Mouse (Mus musculus): Measurements from ENCODE around the gene Gm49711. TPM values are rescaled to one million over a fixed set of nuclear protein-coding genes. Genes with fewer than 3 reads are reported as not detected.

Gene Gm49711
- polyA plus RNA-seq, 1 experiment: not detected

GRCm38 (mm10) chr16:92127666-92128065 is 69.5 kb downstream of the Gm49711 start:
- Histone ChIP-seq H3K27ac (replicated peaks; ENCODE audit: low read depth, low read length) (no peak overlapping the region), H3K4me1 (ENCODE audit: control insufficient read depth, insufficient read depth, insufficient read length, low read length) (no peaks in the 10 kb centered on the region), H3K4me3 (ENCODE audit: insufficient read depth, low read depth, low read length) (no peak overlapping the region)

GRCm38 (mm10) chr16:92129843-92130242 is 71.7 kb downstream of the Gm49711 start:
- no peaks in the 10 kb centered on the region for H3K4me1 ChIP-seq (ENCODE audit: control insufficient read depth, insufficient read depth, insufficient read length, low read length)
- no peak overlapping the region for H3K27ac ChIP-seq (replicated peaks; ENCODE audit: low read depth, low read length)
- no peak overlapping the region for H3K4me3 ChIP-seq (ENCODE audit: insufficient read depth, low read depth, low read length)

GRCm38 (mm10) chr16:92132511-92132910 is 74.4 kb downstream of the Gm49711 start:
- H3K4me1 ChIP-seq (ENCODE audit: control insufficient read depth, insufficient read depth, insufficient read length, low read length): no peaks in the 10 kb centered on the region

GRCm38 (mm10) chr16:92134148-92134764 is 76.1 kb downstream of the Gm49711 start:
- 0 out of 2 replicates have a peak, but pooled peaks cover under 1% of the 10 kb centered on the region for H3K4me1 ChIP-seq (ENCODE audit: control insufficient read depth, insufficient read depth, insufficient read length, low read length)
- H3K4me3 ChIP-seq (ENCODE audit: insufficient read depth, low read depth, low read length): no peak overlapping the region
- H3K27ac ChIP-seq (replicated peaks; ENCODE audit: low read depth, low read length): no peak overlapping the region

More at GRCm38 (mm10) chr16:92132511-92132910, 74.4 kb downstream of the Gm49711 start:
- no peak overlapping the region for H3K4me3 ChIP-seq (ENCODE audit: insufficient read depth, low read depth, low read length)
- H3K27ac ChIP-seq (replicated peaks; ENCODE audit: low read depth, low read length): no peak overlapping the region

- no peak overlapping the region for H3K27ac ChIP-seq (replicated peaks; ENCODE audit: low read depth, low read length)
- H3K4me1 ChIP-seq (ENCODE audit: control insufficient read depth, insufficient read depth, insufficient read length, low read length): peaks cover 5% of the 10 kb centered on the region
- H3K4me3 ChIP-seq (ENCODE audit: insufficient read depth, low read depth, low read length): no peak overlapping the region
Observed at GRCm38 (mm10) chr16:92136275-92136674, 78.2 kb downstream of the Gm49711 start.

- no peak overlapping the region for H3K27ac ChIP-seq (replicated peaks; ENCODE audit: low read depth, low read length)
- H3K4me1 ChIP-seq (ENCODE audit: control insufficient read depth, insufficient read depth, insufficient read length, low read length): peaks cover 5% of the 10 kb centered on the region
Observed at GRCm38 (mm10) chr16:92139386-92140261, 81.5 kb downstream of the Gm49711 start.

GRCm38 (mm10) chr16:92140328-92140727 is 82.2 kb downstream of the Gm49711 start:
- H3K4me1 ChIP-seq (ENCODE audit: control insufficient read depth, insufficient read depth, insufficient read length, low read length): peaks cover 5% of the 10 kb centered on the region
- H3K27ac ChIP-seq (replicated peaks; ENCODE audit: low read depth, low read length): no peak overlapping the region
- H3K4me3 ChIP-seq (ENCODE audit: insufficient read depth, low read depth, low read length): no peak overlapping the region

More at GRCm38 (mm10) chr16:92139386-92140261, 81.5 kb downstream of the Gm49711 start:
- no peak overlapping the region for H3K4me3 ChIP-seq (ENCODE audit: insufficient read depth, low read depth, low read length)

- no peak overlapping the region for H3K4me3 ChIP-seq (ENCODE audit: insufficient read depth, low read depth, low read length)
- H3K4me1 ChIP-seq (ENCODE audit: control insufficient read depth, insufficient read depth, insufficient read length, low read length): peaks cover 5% of the 10 kb centered on the region
- no peak overlapping the region for H3K27ac ChIP-seq (replicated peaks; ENCODE audit: low read depth, low read length)
Observed at GRCm38 (mm10) chr16:92141021-92141420, 82.9 kb downstream of the Gm49711 start.

GRCm38 (mm10) chr16:92142426-92143012 is 84.4 kb downstream of the Gm49711 start:
- no peak overlapping the region for H3K4me3 ChIP-seq (ENCODE audit: insufficient read depth, low read depth, low read length)

GRCm38 (mm10) chr16:92147631-92148366 is 89.7 kb downstream of the Gm49711 start:
- Histone ChIP-seq H3K4me1 (ENCODE audit: control insufficient read depth, insufficient read depth, insufficient read length, low read length) (no peaks in the 10 kb centered on the region), H3K27ac (replicated peaks; ENCODE audit: low read depth, low read length) (no peak overlapping the region), H3K4me3 (ENCODE audit: insufficient read depth, low read depth, low read length) (no peak overlapping the region)

More at GRCm38 (mm10) chr16:92142426-92143012, 84.4 kb downstream of the Gm49711 start:
- H3K27ac ChIP-seq (replicated peaks; ENCODE audit: low read depth, low read length): no peak overlapping the region
- H3K4me1 ChIP-seq (ENCODE audit: control insufficient read depth, insufficient read depth, insufficient read length, low read length): peaks cover 5% of the 10 kb centered on the region

GRCm38 (mm10) chr16:92148367-92148728 is 90.2 kb downstream of the Gm49711 start:
- Histone ChIP-seq H3K4me3 (ENCODE audit: insufficient read depth, low read depth, low read length) (no peak overlapping the region), H3K4me1 (ENCODE audit: control insufficient read depth, insufficient read depth, insufficient read length, low read length) (no peaks in the 10 kb centered on the region), H3K27ac (replicated peaks; ENCODE audit: low read depth, low read length) (no peak overlapping the region)

- no peaks in the 10 kb centered on the region for H3K4me1 ChIP-seq (ENCODE audit: control insufficient read depth, insufficient read depth, insufficient read length, low read length)
- no peak overlapping the region for H3K27ac ChIP-seq (replicated peaks; ENCODE audit: low read depth, low read length)
- H3K4me3 ChIP-seq (ENCODE audit: insufficient read depth, low read depth, low read length): no peak overlapping the region
Observed at GRCm38 (mm10) chr16:92150975-92151374, 92.9 kb downstream of the Gm49711 start.

- Histone ChIP-seq H3K4me1 (ENCODE audit: control insufficient read depth, insufficient read depth, insufficient read length, low read length) (peaks cover 6% of the 10 kb centered on the region; the same call in 1 of the 2 replicates), H3K27ac (replicated peaks; ENCODE audit: low read depth, low read length) (no peak overlapping the region), H3K4me3 (ENCODE audit: insufficient read depth, low read depth, low read length) (peak overlapping the region; percentile 25; the same call in 1 of the 2 replicates)
Observed at GRCm38 (mm10) chr16:92158021-92158455, 99.9 kb downstream of the Gm49711 start.

- no peak overlapping the region for H3K27ac ChIP-seq (replicated peaks; ENCODE audit: low read depth, low read length)
- peak overlapping the region; percentile 22 for H3K4me3 ChIP-seq (ENCODE audit: insufficient read depth, low read depth, low read length)
- peaks cover 6% of the 10 kb centered on the region; the same call in 1 of the 2 replicates for H3K4me1 ChIP-seq (ENCODE audit: control insufficient read depth, insufficient read depth, insufficient read length, low read length)
Observed at GRCm38 (mm10) chr16:92158461-92159091, 100.5 kb downstream of the Gm49711 start.
